ENCODE assay signal across 22 mouse cellular contexts in the genomic region with DNA sequence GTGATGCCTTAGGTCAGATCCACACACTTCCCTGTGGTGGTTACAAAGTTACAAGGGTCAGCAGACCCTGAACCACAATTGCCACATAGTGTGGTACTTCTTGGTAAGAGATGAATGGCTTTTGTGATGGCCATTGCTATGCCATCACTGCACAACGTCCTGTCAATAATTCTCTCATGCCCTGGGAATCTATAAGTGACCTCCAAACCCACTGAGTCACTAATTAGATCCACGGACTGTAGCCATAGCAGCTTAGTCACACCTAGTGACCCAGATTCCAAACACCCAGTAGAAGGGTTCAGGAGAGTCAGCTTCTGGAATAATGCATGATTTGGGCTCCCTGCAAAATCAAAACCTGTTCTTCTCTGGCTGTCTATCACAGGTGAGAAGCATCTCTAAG. TPM values are rescaled to one million over a fixed set of nuclear protein-coding genes. Genes with fewer than 3 reads are reported as not detected.
DNase-seq lines count a peak whose midpoint lies in the region; ATAC-seq and TF ChIP-seq lines count a peak whose summit lies in the region.
"Had no signal": no experiment of that assay in that cellular context is flagged by ENCODE, and none has a peak within 500 bp of the region (broad histone marks: within the 10 kb centered on the region; RNA-seq: fewer than 3 reads in every experiment).

No protein-coding gene starts in this region.

- H3K9me3 ChIP-seq in kidney, embryonic 15.5 days (replicated peaks): no peaks in the 10 kb centered on the region
- H3K9me3 ChIP-seq in liver, postnatal 0 days (ENCODE audit: low read length): no peaks in the 10 kb centered on the region
- H3K9me3 ChIP-seq in liver, embryonic 11.5 days (ENCODE audit: control insufficient read depth, low read length): no peaks in the 10 kb centered on the region
- H3K9me3 ChIP-seq: embryonic facial prominence, embryonic 13.5 days; forebrain, embryonic 12.5 days; heart, embryonic 10.5 days; hindbrain, embryonic 12.5 days had no signal

- DNase-seq in adrenal gland, adult 2 months: peak; percentile 49
- DNase-seq in adrenal gland, adult 8-10 months: no peak
- no peak for DNase-seq in kidney, adult 18-20 months
- no peak for DNase-seq in liver, postnatal 0 days
- DNase-seq in liver, embryonic 11.5 days (ENCODE audit: low spot score): no peak
- DNase-seq in lung, postnatal 36 days: no peak
- DNase-seq: adrenal gland, postnatal 14 days; cerebellum, adult 11-12 months; cerebellum, adult 9-10 months; cerebellum, postnatal 25 days; gastrocnemius, postnatal 10 days; heart, adult 18-20 months; heart, postnatal 10 days; heart, postnatal 4 days had no signal

- no peak overlapping the region for H3K4me3 ChIP-seq in kidney, embryonic 15.5 days (replicated peaks)
- no peak overlapping the region for H3K4me3 ChIP-seq in liver, postnatal 0 days (ENCODE audit: low read depth, low read length)
- H3K4me3 ChIP-seq in liver, embryonic 11.5 days (ENCODE audit: low read depth, low read length): no peak overlapping the region
- H3K4me3 ChIP-seq: embryonic facial prominence, embryonic 13.5 days; forebrain, embryonic 12.5 days; heart, embryonic 10.5 days; hindbrain, embryonic 12.5 days had no signal

- peaks cover 41% of the 10 kb centered on the region for H3K36me3 ChIP-seq in kidney, embryonic 15.5 days
- H3K36me3 ChIP-seq in liver, postnatal 0 days (replicated peaks; ENCODE audit: insufficient read depth, low read length): 0 out of 2 replicates have a peak, but pooled peaks cover 6% of the 10 kb centered on the region
- H3K36me3 ChIP-seq in liver, embryonic 11.5 days (ENCODE audit: control insufficient read depth, insufficient read depth, low read length): peaks cover 10% of the 10 kb centered on the region; the same call in 1 of the 2 replicates

- no peak overlapping the region for H3K9ac ChIP-seq in kidney, embryonic 15.5 days
- no peak overlapping the region for H3K9ac ChIP-seq in liver, postnatal 0 days (replicated peaks)
- no peak overlapping the region for H3K9ac ChIP-seq in liver, embryonic 11.5 days (ENCODE audit: low read depth, low read length)
- H3K9ac ChIP-seq: embryonic facial prominence, embryonic 13.5 days; forebrain, embryonic 12.5 days; hindbrain, embryonic 12.5 days had no signal

- TF ChIP-seq EP300 in liver, postnatal 0 days (IDR thresholded peaks at IDR 0.05; ENCODE audit: low read depth): no peak

- TF ChIP-seq CTCF in liver, postnatal 0 days (IDR thresholded peaks at IDR 0.05; ENCODE audit: low read depth): no peak

- ATAC-seq in kidney, embryonic 15.5 days (replicated peaks; ENCODE audit: low FRiP score): no peak
- ATAC-seq in liver, postnatal 0 days: peak; percentile 71
- no peak for ATAC-seq in liver, embryonic 11.5 days (replicated peaks; ENCODE audit: low FRiP score)
- ATAC-seq: forebrain, embryonic 16.5 days; hindbrain, embryonic 16.5 days had no signal

- peaks cover 19% of the 10 kb centered on the region for H3K4me1 ChIP-seq in kidney, embryonic 15.5 days
- H3K4me1 ChIP-seq in liver, postnatal 0 days (ENCODE audit: insufficient read depth): peaks cover 18% of the 10 kb centered on the region
- H3K4me1 ChIP-seq in liver, embryonic 11.5 days (replicated peaks; ENCODE audit: control insufficient read depth, insufficient read depth, low read length): peaks cover 20% of the 10 kb centered on the region

- 0 out of 2 replicates have a peak overlapping the region, but pooled peaks have one; percentile 15 for H3K27ac ChIP-seq in kidney, embryonic 15.5 days
- no peak overlapping the region for H3K27ac ChIP-seq in liver, postnatal 0 days (ENCODE audit: low read depth)
- no peak overlapping the region for H3K27ac ChIP-seq in liver, embryonic 11.5 days (ENCODE audit: low read depth, low read length)
- H3K27ac ChIP-seq: embryonic facial prominence, embryonic 13.5 days; forebrain, embryonic 12.5 days; heart, embryonic 10.5 days; hindbrain, embryonic 12.5 days had no signal

- 58% methylated on average over 2 of the region's 2 CpGs for WGBS in kidney, embryonic 15.5 days
- WGBS in liver, postnatal 0 days (ENCODE audit: insufficient replicate concordance): 54% methylated on average over 2 of the region's 2 CpGs
- WGBS in liver, embryonic 11.5 days: 77% methylated on average over 2 of the region's 2 CpGs

- H3K27me3 ChIP-seq in kidney, embryonic 15.5 days: no peaks in the 10 kb centered on the region
- no peaks in the 10 kb centered on the region for H3K27me3 ChIP-seq in liver, postnatal 0 days (ENCODE audit: insufficient read depth, low read length)
- no peaks in the 10 kb centered on the region for H3K27me3 ChIP-seq in liver, embryonic 11.5 days (replicated peaks; ENCODE audit: control insufficient read depth, insufficient read depth, low read length)
- H3K27me3 ChIP-seq: CH12.LX; embryonic facial prominence, embryonic 13.5 days; forebrain, embryonic 12.5 days; hindbrain, embryonic 12.5 days had no signal

- H3K4me2 ChIP-seq in kidney, embryonic 15.5 days: no peak overlapping the region
- H3K4me2 ChIP-seq in liver, postnatal 0 days (ENCODE audit: low read depth, low read length): no peak overlapping the region
- H3K4me2 ChIP-seq in liver, embryonic 11.5 days: no peak overlapping the region
- H3K4me2 ChIP-seq: embryonic facial prominence, embryonic 13.5 days; forebrain, embryonic 12.5 days; hindbrain, embryonic 12.5 days had no signal

RNA-seq across cellular contexts. Expression of a gene that starts 40.8 kb away (rescaled TPM):
- total RNA-seq in adrenal gland, adult 2 months (2021): under 1 TPM; 0.35 to 0.52 TPM
- 0.10 TPM in 1 of 2 replicates, not detected in the other for polyA plus RNA-seq in adrenal gland, adult 2 months (2012; rRNA removed)
- total RNA-seq in adrenal gland, adult 8-10 months (2022): under 1 TPM; 0.38 to 0.99 (median 0.55) TPM
- 0.66 and 0.90 TPM in 2 replicates for polyA plus RNA-seq in kidney, embryonic 15.5 days (2015; fragmentation: Nextera tagmentation; extraction: Ambion mirVana)
- polyA plus RNA-seq in liver, postnatal 0 days (2015; fragmentation: Nextera tagmentation; extraction: Ambion mirVana): 0.06 and 0.13 TPM in 2 replicates
- 0.26 and 0.34 TPM in 2 replicates for polyA plus RNA-seq in liver, embryonic 11.5 days (2014; fragmentation: Nextera tagmentation; extraction: Ambion mirVana)

RNA-seq across cellular contexts. Expression of a gene that starts 41.1 kb away (rescaled TPM):
- 10 to 100 TPM; 31.9 to 39.4 TPM for total RNA-seq in adrenal gland, adult 2 months (2021)
- polyA plus RNA-seq in adrenal gland, adult 2 months (2012; rRNA removed): 24.0 and 25.9 TPM in 2 replicates
- total RNA-seq in adrenal gland, adult 8-10 months (2022): 10 to 100 TPM; 34.0 to 42.2 (median 35.6) TPM
- polyA plus RNA-seq in kidney, embryonic 15.5 days (2015; fragmentation: Nextera tagmentation; extraction: Ambion mirVana): 1.8 and 2.1 TPM in 2 replicates
- polyA plus RNA-seq in liver, postnatal 0 days (2015; fragmentation: Nextera tagmentation; extraction: Ambion mirVana): 1.2 and 1.4 TPM in 2 replicates
- 2.8 and 3.1 TPM in 2 replicates for polyA plus RNA-seq in liver, embryonic 11.5 days (2014; fragmentation: Nextera tagmentation; extraction: Ambion mirVana)
